Mouse (Mus musculus) heart, embryonic 10.5 days (tissue): ENCODE measurements around the gene Pde3b. TPM values are rescaled to one million over a fixed set of nuclear protein-coding genes. Genes with fewer than 3 reads are reported as not detected.
"Not testable (repeated sequence)": the region's sequence is repeated elsewhere in the genome, so short reads cannot be mapped to it uniquely, and the experiment has no call there.

Experiments used
- DNase-seq: peaks from one replicate; pipeline ENCODE4 v3.0.0-alpha.2; 2017; ENCODE audit warnings: low spot score
- H3K27ac ChIP-seq: fragments of 300-500 bp; sonication (generic); 2 replicates; pipeline ENCODE4 v1.5.1; 2016; ENCODE audit warnings: mild to moderate bottlenecking
- H3K27me3 ChIP-seq: fragments of 300-500 bp; sonication (generic); 2 replicates; pipeline ENCODE4 v1.6.1; 2016; ENCODE audit warnings: mild to moderate bottlenecking; ENCODE audit not compliant: poor library complexity, insufficient read depth, severe bottlenecking
- H3K36me3 ChIP-seq: fragments of 300-500 bp; sonication (generic); 2 replicates; pipeline ENCODE4 v1.6.1; 2016; ENCODE audit warnings: mild to moderate bottlenecking, moderate library complexity
- H3K4me1 ChIP-seq: fragments of 300-500 bp; sonication (generic); 2 replicates; pipeline ENCODE4 v1.6.1; 2016; ENCODE audit warnings: mild to moderate bottlenecking
- H3K4me3 ChIP-seq: fragments of 300-500 bp; sonication (generic); 2 replicates; pipeline ENCODE4 v1.5.1; 2016; ENCODE audit warnings: mild to moderate bottlenecking, moderate library complexity
- H3K9me3 ChIP-seq: fragments of 300-500 bp; sonication (generic); 2 replicates; pipeline ENCODE4 v1.6.1; 2016; ENCODE audit warnings: mild to moderate bottlenecking, moderate library complexity
- WGBS: fragments of 180-500 bp; shearing (Covaris S2); methylation state at CpG from one replicate; pipeline ENCODE4 v1.1.7; 2016; 5-methylcytosine and 5-hydroxymethylcytosine counted together
- polyA plus RNA-seq: library from polyadenylated mRNA; unstranded; fragments of >200 nt; fragmentation: Nextera tagmentation; extraction: Ambion mirVana; gene quantifications from 2 replicates; pipeline ENCODE4 v1.2.1, GENCODE M21; 2016

The Pde3b gene
- polyA plus RNA-seq, 1 experiment from 2014 or later: 6.9 TPM

DNA sequence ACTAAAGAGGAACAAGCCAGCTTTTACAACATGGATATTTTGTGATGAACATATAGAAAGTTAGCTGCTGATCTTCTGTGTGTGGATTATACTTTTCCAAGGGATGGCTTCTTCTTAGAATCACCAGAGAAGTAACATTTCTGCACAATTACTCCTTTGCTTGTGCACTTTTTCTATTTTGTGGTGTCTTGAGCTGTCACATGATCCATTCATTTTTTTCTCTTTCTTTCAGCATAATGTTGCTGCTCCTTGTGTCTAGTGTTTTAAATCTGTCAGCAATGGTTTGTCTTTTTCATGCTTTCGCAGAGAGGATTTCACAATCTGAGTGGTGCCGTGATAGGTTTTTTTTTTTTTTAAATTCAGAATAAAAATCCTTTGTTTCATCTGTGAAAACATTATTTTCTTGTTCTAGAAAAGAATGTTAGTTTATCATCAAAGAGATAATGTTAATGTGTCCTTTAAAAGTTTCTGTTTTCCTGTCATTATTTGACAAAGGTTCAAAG lies 66.4 kb downstream of the Pde3b start:
- H3K9me3 ChIP-seq: no peaks in the 10 kb centered on the region
- WGBS: 82% methylated on average over 2 of the region's 2 CpGs
- H3K27me3 ChIP-seq: no peaks in the 10 kb centered on the region
- no peaks in the 10 kb centered on the region for H3K4me1 ChIP-seq
- no peaks in the 10 kb centered on the region for H3K36me3 ChIP-seq
- no peak overlapping the region for H3K4me3 ChIP-seq
- H3K27ac ChIP-seq: no peak overlapping the region
- DNase-seq: no peak

DNA sequence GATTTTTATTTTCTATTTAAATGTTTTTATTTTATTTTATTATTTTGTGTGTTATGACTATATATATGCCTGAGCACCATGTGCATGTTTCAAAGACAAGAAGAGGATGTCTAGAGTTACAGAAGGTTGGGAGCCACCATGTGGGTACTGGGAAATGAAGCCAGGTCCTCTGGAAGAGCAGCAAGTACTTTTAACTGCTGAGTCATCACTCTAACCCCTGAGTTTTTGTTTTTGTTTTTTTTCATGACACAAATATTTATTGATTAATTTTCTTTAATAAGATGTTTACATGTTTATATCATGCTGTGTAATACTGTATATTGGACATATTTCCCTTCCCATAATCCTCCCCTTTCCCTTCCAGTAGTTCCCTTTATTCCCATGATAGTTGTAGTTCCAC lies 77.5 kb downstream of the Pde3b start:
- H3K9me3 ChIP-seq: no peaks in the 10 kb centered on the region
- no peak overlapping the region for H3K4me3 ChIP-seq
- DNase-seq: no peak
- H3K4me1 ChIP-seq: no peaks in the 10 kb centered on the region
- no peaks in the 10 kb centered on the region for H3K27me3 ChIP-seq
- H3K27ac ChIP-seq: no peak overlapping the region
- no peaks in the 10 kb centered on the region for H3K36me3 ChIP-seq

DNA sequence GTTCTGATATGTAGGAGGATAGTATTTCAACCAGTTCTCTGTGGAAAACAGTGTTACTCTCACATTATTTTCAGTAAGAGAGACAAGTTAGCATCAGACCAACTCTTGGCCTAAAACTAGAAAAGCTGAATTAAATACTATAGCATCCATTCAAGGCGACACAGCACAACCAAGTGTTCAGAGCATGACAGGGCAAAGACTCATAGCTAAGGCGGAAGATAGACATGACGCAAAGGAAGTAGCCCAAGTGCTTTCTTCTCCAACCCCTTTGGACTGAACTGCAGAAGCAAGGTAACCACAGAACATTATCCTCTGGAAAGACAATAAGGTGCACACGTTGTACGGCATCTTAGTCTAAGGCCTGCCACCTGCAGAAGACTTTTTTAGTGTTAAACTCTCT lies 79.0 kb downstream of the Pde3b start:
- DNase-seq: no peak
- 89% methylated on average over 5 of the region's 5 CpGs for WGBS
- no peaks in the 10 kb centered on the region for H3K4me1 ChIP-seq
- H3K27ac ChIP-seq: no peak overlapping the region
- no peaks in the 10 kb centered on the region for H3K27me3 ChIP-seq
- no peaks in the 10 kb centered on the region for H3K36me3 ChIP-seq
- no peaks in the 10 kb centered on the region for H3K9me3 ChIP-seq
- no peak overlapping the region for H3K4me3 ChIP-seq

DNA sequence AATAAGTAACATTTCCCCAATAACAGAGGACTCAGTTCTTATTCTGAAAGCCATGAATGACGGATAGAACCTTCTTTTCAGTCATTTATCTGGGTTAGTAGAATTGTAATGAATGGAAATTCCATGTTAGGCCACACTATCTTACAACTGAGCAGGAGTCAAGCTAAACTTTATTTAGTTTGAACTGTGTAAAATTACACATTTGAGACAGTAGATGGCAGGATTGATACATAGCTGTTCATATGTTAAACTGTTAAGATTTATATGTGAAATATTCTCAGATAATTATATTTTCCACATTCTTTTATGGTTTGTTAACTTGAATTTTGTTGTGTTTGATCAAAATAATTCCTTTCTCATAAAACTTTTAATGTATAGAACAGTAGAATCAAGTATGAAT lies 84.2 kb downstream of the Pde3b start:
- no peaks in the 10 kb centered on the region for H3K36me3 ChIP-seq
- 80% methylated on average over 1 of the region's 1 CpGs for WGBS
- H3K27me3 ChIP-seq: no peaks in the 10 kb centered on the region
- no peak overlapping the region for H3K4me3 ChIP-seq
- no peak overlapping the region for H3K27ac ChIP-seq
- H3K4me1 ChIP-seq: no peaks in the 10 kb centered on the region
- H3K9me3 ChIP-seq: no peaks in the 10 kb centered on the region
- DNase-seq: no peak

DNA sequence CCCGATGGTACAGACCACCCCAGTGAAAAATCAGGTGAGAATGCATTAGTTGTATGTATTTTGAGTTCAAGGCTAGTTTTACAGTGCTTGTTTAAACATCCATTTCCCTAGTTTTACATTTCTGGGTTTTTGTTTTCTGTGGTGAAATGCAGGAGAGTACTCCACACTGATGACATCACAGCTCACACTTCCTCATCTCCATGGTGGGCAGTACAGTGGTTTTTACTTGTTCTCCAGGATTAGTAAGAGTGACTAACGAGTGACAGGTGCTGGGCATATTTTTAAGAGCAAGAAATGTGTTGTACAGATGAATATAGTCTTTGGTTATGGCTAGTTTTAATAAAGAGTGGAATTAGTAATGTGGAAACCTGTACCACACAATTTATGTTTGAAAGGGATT lies 93.8 kb downstream of the Pde3b start:
- Histone ChIP-seq H3K27ac (no peak overlapping the region), H3K9me3 (no peaks in the 10 kb centered on the region), H3K27me3 (no peaks in the 10 kb centered on the region), H3K4me3 (no peak overlapping the region), H3K36me3 (no peaks in the 10 kb centered on the region), H3K4me1 (no peaks in the 10 kb centered on the region)
- DNase-seq: no peak
- 86% methylated on average over 2 of the region's 2 CpGs for WGBS

DNA sequence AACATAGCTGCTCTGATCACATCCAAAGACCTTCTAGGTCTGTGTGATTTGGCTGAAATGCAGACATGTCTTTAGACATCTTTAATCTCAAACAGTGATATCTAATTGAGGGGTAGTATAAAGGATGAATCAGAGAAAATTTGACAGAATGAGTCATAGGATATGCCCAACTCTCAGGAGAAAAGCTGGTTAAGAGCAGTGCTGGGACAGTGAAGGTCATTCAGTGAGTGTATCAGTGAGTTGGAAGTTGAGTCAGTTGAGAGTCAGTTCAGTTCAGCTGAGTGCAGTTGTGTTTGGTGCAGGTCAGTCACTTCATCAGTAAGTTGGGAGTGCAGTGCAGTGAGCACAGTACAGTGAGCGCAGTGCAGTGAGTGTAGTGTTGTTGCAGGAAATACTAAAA lies 105.0 kb downstream of the Pde3b start:
- Histone ChIP-seq H3K27me3 (no peaks in the 10 kb centered on the region), H3K4me3 (no peak overlapping the region), H3K4me1 (0 out of 2 replicates have a peak, but pooled peaks cover 3% of the 10 kb centered on the region), H3K9me3 (no peaks in the 10 kb centered on the region), H3K36me3 (peaks cover 6% of the 10 kb centered on the region; the same call in 1 of the 2 replicates), H3K27ac (no peak overlapping the region)
- WGBS: 91% methylated on average over 1 of the region's 1 CpGs
- no peak for DNase-seq

DNA sequence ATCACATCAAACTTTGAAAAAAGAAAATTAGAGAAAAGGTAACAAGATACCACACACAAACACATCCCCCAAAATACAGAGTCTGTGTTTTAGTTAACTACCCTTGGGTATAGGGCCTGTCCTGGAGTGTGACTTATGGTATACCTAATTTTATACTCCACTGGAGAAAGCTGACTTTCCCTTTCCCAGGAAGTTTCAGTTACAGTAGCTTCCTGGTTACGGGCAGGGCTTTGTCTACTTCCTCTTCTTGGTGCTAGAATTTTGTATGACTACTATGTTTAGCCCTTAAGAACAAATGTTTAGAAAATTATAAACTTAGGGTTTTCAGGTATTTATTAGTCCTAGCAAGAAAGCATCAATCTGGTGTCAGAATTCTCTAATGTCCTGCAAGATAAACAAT lies 111.2 kb downstream of the Pde3b start:
- WGBS: 69% methylated on average over 1 of the region's 1 CpGs

DNA sequence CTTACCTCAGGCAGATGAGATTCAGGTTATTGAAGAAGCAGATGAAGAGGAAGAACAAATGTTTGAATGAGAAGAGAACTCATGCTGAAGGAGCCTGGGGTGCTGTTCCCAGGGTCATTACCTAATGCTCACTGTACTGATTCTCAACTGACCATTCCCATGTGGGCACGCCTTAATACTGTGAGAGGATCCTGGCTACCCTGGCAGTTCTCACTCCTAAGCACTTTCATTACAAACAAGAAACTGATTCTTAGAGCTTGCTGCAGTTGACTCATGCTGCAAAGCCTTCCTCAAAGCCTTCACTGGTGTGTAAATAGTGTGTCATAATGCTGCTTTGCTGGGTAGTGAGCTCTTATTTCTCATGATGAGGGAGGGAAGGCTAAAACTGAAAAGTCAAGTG lies 121.1 kb downstream of the Pde3b start:
- 90% methylated on average over 1 of the region's 1 CpGs for WGBS

More for the DNA sequence above, 111.2 kb downstream of the Pde3b start:
- Histone ChIP-seq H3K9me3 (no peaks in the 10 kb centered on the region), H3K4me1 (no peaks in the 10 kb centered on the region), H3K4me3 (no peak overlapping the region), H3K36me3 (peaks cover 6% of the 10 kb centered on the region; the same call in 1 of the 2 replicates), H3K27ac (no peak overlapping the region), H3K27me3 (no peaks in the 10 kb centered on the region)
- no peak for DNase-seq

DNA sequence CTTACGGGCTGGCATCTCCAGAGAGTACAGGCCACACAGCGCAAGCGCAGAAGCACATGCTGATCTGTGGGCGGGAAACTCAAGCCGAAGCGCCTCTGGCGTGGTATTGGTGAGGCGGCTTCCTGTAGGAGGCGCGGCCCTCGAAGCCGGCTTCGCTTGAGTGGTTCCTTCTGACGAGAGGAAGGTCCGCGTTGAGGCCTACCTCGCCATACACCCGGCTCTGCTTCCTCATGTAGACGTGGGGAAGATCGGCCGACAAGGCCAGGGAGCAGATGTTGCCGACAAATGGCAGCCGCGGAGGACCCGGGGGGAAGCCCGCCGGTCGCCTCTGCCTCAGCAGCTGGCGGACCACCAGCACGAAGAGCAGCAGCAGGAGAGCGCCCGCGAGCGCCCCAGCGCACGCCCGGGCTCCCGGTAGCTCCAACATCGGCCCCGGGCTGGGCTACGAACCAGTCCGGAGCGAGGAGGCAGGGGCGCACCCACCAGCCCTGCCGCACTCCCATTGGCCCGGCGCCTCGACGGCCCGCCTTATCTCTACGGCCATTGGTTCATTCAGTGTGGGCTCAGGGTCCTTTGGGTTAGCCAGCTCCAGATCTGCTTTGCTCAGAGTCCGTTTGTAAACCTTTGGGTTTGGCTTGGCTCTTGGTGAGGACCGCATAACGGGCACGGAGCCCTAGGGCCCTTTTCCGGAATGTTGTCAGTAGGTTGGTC lies 147.6 kb downstream of the Pde3b start, which contains the start of gene Cyp2r1:
Cyp2r1 (minus strand) TSS at position 442 of the 711 bp plus-strand sequence.
- DNase-seq: peak; percentile 94
- Histone ChIP-seq H3K36me3 (no peaks in the 10 kb centered on the region), H3K4me1 (peaks cover 9% of the 10 kb centered on the region; the same call in 1 of the 2 replicates), H3K4me3 (peak within 1 kb of the TSS; percentile 71), H3K27me3 (peaks cover 9% of the 10 kb centered on the region; the same call in 1 of the 2 replicates), H3K27ac (peak within 1 kb of the TSS; percentile 90), H3K9me3 (no peaks in the 10 kb centered on the region)
- 3% methylated on average over 56 of the region's 56 CpGs for WGBS

More for the DNA sequence above, 121.1 kb downstream of the Pde3b start:
- H3K36me3 ChIP-seq: peaks cover 14% of the 10 kb centered on the region
- H3K27ac ChIP-seq: no peak overlapping the region
- H3K4me3 ChIP-seq: no peak overlapping the region
- H3K27me3 ChIP-seq: no peaks in the 10 kb centered on the region
- H3K4me1 ChIP-seq: no peaks in the 10 kb centered on the region
- no peaks in the 10 kb centered on the region for H3K9me3 ChIP-seq
- DNase-seq: no peak

DNA sequence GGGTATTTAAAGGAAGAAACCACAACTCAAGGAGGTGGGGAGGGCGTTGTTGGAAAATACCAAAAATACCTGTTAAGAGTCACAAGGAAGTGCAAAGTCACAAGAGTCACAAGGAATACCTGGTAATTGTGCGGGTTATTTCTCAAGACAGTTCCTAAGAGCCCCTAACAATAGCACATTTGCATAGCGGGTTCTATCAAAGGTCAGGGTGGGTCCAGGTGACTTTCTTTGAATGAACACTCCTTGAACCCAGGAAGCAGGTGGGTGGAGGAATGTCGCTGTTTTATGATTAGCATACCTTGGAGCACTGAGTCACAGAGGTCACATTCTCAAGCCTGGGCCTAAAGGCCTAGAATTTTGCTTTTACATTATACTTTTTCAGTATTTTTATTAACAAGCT lies 158.8 kb downstream of the Pde3b start:
- not testable (repeated sequence) for H3K9me3 ChIP-seq, H3K27ac ChIP-seq, DNase-seq, H3K4me1 ChIP-seq, H3K4me3 ChIP-seq, H3K36me3 ChIP-seq, H3K27me3 ChIP-seq
- WGBS: 86% methylated on average over 4 of the region's 4 CpGs

DNA sequence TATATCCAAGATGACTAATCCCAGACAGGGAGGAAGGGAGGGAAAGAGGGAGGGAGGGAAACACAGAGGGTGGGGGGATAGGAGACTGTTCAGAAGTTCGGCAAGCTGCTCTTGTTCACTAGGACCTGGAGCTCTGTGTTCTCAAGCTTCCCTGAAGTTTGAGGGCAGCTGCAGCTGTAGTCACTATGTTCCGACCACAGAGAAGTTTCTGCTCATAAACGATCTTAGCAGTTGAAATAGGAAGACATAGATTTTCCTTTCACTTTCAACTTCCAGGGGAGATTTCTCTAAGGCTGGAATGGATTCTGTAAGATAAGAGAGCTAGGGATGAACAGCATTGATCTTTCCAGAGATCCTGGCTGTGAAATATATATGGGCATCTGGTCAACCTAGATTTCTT lies 161.8 kb downstream of the Pde3b start:
- 74% methylated on average over 3 of the region's 3 CpGs for WGBS
- no peaks in the 10 kb centered on the region for H3K4me1 ChIP-seq
- H3K27ac ChIP-seq: no peak overlapping the region
- H3K27me3 ChIP-seq: no peaks in the 10 kb centered on the region
- no peaks in the 10 kb centered on the region for H3K36me3 ChIP-seq
- H3K4me3 ChIP-seq: no peak overlapping the region
- DNase-seq: no peak
- H3K9me3 ChIP-seq: no peaks in the 10 kb centered on the region

DNA sequence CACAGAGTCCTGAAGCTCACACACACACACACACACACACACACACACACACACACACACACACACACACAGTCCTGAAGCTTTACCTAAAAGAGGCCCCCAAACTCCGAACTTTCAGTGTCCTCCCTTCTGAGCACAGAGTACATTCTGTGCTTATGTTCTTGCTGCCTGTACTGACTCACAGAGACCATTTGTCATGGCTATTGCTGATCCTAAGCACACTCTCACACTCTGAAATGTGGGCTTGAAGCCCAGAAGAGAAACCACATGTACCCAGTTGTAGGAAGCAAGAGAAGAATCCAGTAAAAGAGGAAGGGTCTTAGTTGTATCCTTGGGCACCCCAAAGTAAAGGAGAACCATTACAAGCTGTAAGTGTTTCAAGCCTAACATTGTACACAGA lies 162.6 kb downstream of the Pde3b start:
- Histone ChIP-seq H3K27ac (no peak overlapping the region), H3K9me3 (no peaks in the 10 kb centered on the region), H3K4me1 (no peaks in the 10 kb centered on the region), H3K36me3 (no peaks in the 10 kb centered on the region), H3K4me3 (no peak overlapping the region), H3K27me3 (no peaks in the 10 kb centered on the region)
- DNase-seq: no peak
- WGBS: 69% methylated on average over 1 of the region's 1 CpGs

DNA sequence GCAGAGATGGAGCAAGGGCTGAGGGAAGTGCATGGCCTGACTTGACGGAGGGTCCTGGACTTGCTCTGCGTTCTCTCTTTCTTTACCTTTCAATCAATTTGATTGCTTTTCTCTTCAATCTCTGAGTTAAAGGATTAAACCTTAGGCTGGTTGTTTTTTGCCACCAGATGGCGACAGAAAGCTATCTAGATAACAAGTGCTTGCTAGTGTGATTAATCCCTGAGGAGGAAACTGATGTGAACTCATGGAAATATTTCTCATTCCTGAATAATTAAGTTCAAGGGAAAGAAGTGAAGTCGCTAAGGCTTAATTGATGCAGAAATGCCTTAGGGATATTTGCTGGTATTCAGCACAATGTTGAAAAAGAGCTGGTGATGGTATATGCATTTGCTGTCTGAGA lies 165.3 kb downstream of the Pde3b start:
- H3K4me1 ChIP-seq: no peaks in the 10 kb centered on the region
- no peaks in the 10 kb centered on the region for H3K9me3 ChIP-seq
- no peak overlapping the region for H3K27ac ChIP-seq
- H3K36me3 ChIP-seq: no peaks in the 10 kb centered on the region
- 5% methylated on average over 4 of the region's 4 CpGs for whole genome bisulfite sequencing
- DNase-seq: no peak
- no peaks in the 10 kb centered on the region for H3K27me3 ChIP-seq
- H3K4me3 ChIP-seq: no peak overlapping the region

DNA sequence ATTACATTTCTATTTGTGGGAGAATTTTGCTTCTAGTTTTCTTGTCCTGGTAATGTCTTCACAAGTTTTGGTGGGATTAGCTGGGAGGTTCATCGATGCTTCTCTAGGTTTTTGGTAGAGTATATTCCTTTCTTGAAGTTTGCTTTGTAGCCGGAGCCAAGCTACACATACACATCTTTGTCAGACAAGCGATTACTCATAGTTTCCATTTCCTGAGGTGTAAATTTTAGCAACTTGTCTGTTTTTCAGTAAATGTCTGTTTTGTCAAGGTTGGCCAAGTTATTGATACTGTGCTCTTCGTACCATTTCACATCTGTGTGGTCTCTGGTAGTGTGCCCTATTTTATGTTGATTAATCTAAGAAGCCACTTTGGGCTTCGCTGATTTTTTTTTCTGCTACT lies 166.1 kb downstream of the Pde3b start:
- 74% methylated on average over 5 of the region's 5 CpGs for WGBS

More for the DNA sequence above, 166.1 kb downstream of the Pde3b start:
- Histone ChIP-seq H3K4me1 (no peaks in the 10 kb centered on the region), H3K27ac (no peak overlapping the region), H3K4me3 (no peak overlapping the region), H3K36me3 (no peaks in the 10 kb centered on the region), H3K27me3 (no peaks in the 10 kb centered on the region), H3K9me3 (no peaks in the 10 kb centered on the region)
- no peak for DNase-seq
